Mouse (Mus musculus): ENCODE measurements around the gene L2hgdh. TPM values are rescaled to one million over a fixed set of nuclear protein-coding genes. Genes with fewer than 3 reads are reported as not detected.
A peak's percentile ranks its signal among the peaks of the same experiment; 100 is the strongest.

Gene L2hgdh
- total RNA-seq, 2 experiments from 2014 or later, result 14.6 to 19.6 TPM

DNA sequence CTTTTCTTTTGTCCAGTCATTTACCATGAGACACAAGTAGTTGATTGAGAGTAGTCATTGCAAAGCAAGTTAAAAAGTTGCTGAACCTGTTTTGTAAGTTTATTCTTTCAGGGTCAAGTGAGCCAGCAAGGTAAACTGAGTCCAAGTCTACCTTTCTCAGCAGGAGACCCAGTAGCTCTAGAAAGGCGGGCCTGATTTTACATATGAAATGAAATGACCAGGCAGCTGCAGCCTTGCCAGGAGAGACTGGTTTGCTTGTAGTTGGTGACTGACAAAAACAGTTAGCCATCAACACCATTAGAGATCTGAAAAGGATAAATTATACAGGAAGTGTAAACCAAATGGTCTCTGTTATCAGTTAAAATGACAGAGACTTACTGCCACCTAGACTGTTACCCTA, 5.6 kb upstream of the L2hgdh start:
- no peak for DNase-seq (ENCODE audit: low spot score in 2 of 2)

DNA sequence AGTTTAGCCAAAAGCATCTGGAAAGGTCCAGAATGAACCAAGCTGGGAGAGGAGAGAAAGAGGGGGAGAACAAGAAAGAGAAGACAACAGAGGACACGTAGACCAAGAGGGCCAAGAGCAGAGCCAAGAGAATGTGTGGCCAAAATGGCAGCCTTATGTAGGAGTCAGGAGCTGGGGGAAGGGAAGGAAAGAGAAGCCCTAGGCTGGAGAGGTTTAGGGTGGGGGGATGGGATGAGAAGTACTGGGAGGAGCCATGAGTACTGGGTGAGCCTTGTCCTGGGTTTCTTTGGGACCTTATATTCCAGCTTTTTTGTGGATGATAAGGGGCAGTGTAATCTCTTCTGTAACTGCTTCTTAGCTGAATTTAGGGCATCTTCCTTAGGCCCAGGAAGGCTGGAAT, 4.6 kb upstream of the L2hgdh start:
- DNase-seq (ENCODE audit: low spot score in 2 of 2), result no peak

DNA sequence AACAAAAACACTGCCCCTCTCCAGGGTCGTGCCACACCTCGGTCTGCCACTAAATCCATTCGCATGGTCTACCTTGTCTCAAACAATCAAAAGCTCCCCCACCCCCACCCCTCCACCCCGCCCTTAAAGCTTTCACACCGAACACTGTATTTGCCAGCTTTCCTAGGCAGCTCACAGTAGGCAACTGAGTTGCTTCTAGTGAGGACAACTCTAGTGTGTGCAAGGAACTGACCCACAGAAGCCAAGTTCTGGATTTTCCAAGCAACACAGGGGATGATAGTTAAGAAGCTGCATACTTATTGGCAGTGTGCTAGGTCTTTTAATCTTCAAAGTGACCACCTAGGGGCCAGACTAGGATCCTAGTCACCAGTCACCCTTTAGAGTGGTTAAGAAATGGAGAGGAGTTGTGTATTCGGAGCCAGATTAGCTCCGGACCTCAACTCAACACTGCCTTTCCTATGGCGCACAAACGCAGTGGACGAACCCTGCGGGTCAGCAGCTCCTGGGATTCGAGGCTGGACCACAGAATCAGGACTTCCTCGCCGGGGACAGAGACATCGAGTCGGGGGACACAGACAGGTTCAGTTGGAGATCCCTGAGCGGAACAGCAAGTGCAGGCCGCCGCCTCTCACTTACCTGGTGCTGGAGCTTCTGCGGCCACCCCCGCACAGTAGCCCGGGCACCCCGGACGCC, 509 bp downstream of the L2hgdh start:
- no peak for DNase-seq (ENCODE audit: low spot score in 2 of 2)

DNA sequence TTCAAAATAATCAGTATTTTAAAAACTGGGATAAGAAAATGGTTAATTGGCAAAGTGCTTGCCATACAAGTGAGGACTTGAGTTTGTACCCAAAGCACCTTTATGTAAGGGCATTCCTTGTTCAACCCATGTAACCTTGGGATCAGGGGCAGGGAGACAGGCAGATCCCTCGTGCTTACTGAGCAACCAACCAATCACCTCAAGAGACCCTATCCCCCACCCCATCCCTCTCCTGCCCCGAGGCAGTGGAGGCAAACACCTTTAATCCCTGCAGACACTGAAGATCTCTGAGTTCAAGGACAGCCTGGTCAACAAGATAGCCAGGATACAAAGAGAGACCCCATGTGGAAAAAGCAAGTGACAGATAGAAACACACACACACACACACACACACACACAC, 1.3 kb downstream of the L2hgdh start:
- no peak for DNase-seq (ENCODE audit: low spot score in 2 of 2)

DNA sequence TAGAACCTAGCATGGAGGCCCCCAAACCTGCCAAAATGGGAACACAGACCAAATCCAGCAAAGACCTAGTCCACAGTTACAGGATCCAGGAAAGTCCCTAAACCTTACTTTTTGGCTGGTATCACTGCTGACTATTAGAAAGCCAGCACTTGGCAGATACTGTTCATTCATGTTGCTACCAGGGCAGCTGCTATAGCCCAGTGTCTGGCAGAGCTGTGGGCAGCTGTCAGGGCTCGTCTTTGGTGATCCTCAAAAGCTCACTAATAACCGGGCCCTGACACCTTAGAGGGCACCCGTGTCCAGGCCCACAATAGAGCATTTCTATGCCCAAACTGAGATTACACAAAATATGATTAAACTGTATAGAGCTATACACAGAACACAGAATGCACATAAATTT, 1.8 kb downstream of the L2hgdh start:
- no peak for DNase-seq (ENCODE audit: low spot score in 2 of 2)

DNA sequence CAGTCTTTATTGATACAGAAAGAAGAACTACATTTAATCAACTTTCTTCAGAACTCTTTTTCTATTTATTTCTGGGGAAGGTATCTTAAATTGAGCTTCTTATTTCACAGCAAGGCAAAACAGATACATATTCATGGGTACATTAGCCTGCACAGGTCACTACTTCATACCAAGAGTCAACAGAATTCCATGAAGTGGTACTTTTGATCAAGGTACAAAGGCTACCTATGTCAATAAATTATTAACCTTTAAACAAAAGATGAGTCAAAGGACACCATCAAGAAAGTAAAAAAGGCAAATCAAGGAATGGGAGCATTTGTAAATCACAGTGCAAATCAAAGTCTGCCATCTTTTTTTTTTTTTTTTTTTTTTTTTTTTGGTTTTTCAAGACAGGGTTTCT, 11.0 kb downstream of the L2hgdh start:
- no peak for DNase-seq (ENCODE audit: low spot score in 2 of 2)

DNA sequence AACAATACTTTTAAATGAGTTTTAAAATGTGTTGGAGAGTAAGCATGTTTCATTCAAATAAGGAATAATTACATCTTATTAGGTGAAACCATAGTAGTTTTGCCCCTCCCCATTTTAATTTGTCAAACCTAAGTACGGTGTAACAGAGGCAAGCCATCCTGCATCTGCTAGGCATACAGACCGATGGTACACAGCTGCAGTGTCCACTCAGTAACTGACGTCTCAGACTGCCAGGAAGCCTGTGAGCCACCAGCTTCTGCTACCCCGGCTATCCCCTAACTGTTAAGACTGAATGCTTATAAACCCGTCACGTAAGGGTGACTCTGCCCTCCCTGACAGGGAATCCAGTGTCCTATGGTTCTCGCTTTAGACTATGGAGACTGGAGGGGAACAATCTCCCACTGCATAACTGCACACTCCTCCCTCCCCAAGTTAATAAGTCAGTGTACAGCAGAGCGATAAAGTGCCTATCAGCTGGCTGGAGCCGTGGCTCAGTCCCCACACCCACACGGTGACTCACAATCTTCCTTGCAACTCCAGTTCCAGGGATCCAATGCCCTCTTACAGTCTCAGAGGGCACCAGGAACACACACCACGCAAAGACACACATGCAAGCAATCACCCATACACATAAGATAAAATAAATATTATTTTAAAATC, 19.7 kb downstream of the L2hgdh start:
- DNase-seq (ENCODE audit: low spot score in 2 of 2), result no peak

DNA sequence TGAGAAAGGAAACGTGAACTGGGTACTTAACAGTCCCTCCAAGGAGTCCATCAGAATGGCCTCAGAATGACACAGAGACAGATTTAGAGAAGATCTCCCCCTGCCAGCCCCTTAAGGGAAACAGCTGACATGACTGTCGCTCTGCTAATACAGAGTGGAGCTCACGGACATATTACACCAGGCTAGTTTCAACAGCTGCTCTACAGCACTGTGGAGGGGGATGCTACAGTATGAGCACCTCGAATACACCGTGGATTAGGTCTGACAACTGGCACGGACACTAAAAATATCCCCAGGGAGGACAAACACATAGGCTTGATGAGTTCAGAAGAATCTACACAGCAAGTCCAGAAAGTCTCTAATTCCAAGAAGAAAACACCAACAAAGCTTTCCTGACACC, 26.3 kb downstream of the L2hgdh start:
- no peak for DNase-seq (ENCODE audit: low spot score in 2 of 2)

DNA sequence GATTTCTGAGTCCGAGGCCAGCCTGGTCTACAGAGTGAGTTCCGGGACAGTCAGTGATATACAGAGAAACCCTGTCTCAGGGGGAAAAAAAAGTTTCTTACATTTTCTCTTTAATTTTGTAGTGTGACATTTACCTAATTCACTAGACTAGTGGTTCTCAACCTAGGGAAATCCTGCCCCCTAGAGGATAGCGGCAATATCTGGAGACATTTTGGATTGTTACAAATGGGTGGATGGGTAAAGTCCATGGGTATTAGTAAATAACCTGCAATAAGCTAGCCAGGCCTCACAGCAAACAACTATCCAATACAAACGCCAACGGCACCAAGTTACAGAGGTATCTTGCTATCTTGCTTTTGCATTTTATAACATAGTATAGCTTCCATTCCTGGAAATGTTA, 27.9 kb downstream of the L2hgdh start:
- peak in 1 of 2 experiments; percentile 63 for DNase-seq (ENCODE audit: low spot score in 2 of 2)

DNA sequence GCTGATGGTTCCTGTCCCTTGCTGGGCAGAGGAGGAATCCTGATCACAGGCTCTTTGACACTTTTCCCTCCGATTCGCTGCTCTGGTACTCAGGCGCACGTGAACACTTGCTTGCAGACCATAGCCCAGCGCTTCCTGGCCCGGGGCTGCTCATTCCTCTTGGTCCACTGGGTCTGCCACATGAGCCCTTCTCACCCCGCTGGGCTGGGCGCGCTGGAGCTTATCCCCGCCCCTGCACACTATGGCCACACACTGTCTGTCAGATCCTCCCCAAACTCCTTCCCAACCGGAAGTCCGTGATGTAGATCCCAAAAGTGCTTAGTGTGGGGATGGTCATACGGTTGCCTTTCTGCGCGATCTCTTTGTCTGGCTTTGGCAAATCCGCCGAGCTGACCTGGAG, 31.2 kb downstream of the L2hgdh start:
- no peak for DNase-seq (ENCODE audit: low spot score in 2 of 2)

DNA sequence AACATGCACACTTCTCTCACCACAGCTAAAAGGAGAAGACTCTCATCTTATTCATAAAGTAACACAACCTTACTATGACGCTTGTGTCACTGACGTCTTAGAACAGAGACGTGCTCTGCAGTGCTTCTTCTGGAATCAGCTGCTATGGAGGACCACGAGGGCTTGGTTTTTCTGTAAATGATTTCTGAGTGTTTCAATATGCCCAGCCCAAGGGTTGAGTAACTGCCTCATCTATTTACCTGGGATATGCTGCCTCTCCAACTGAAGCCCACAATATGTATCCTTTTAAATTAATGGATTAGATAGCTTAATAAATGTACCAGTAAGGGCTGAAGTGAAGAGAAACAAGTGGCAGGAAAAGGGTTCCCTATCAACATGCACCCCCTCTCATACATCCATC, 34.0 kb downstream of the L2hgdh start:
- no peak for DNase-seq (ENCODE audit: low spot score in 2 of 2)

DNA sequence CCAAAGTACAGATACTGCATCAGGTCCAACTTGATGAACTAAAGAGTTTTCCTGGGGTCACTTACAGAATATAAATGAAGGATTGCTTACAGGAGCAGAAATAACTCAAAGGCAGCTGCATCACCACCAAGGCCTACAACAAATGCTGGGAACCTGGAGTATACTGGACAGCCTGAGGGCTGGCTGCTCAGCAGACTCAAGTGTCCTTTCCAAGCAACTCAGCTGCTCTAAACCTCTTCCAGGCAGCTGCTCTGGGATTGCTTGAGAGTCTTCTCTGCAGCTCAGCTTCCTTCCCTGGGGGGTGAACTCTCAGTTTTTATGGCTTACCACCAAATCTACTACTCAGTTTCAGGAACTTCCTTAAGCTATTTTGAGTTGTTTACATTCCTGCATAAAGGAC, 35.6 kb downstream of the L2hgdh start:
- no peak for DNase-seq (ENCODE audit: low spot score in 2 of 2)

DNA sequence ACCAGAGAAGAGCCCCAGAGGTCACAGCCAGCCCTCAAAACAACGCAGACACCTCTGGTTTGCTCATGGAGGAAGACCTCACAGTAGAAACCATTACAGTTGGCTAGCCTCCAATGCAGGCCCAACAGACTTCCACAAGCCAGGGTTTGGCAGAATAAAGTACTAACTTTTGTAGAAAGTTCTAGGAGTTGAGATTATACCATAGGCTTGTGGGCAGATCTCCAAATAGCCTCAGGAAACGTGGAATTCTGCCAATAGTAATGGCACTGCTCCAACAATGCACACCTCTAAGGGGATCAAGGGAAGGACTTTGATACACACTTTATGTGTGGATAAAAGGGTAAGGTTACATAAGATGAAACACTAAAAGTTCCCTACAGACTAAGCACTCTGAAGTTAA, 36.3 kb downstream of the L2hgdh start:
- DNase-seq (ENCODE audit: low spot score in 2 of 2), result no peak

DNA sequence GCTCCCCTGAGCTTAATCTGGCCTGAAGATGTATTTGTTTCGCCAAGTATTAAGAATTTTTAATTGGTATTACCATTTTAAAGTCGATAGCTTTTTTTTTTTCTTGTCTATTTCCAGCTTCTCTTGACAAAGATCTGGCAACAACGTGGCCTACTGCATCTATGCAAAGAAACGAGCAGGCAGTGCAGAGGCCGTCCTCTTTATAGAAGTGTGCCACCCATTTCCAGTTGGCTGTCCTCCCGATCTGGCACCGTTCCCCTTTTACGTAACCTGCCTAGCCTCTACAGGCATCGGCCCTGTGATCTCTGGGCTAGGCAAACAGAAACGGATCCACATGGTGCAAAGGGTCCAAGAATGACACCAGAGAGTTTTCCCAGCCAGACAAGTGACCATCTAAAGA, 41.1 kb downstream of the L2hgdh start:
- DNase-seq (ENCODE audit: low spot score in 2 of 2), result peak; percentile 21 to 73

DNA sequence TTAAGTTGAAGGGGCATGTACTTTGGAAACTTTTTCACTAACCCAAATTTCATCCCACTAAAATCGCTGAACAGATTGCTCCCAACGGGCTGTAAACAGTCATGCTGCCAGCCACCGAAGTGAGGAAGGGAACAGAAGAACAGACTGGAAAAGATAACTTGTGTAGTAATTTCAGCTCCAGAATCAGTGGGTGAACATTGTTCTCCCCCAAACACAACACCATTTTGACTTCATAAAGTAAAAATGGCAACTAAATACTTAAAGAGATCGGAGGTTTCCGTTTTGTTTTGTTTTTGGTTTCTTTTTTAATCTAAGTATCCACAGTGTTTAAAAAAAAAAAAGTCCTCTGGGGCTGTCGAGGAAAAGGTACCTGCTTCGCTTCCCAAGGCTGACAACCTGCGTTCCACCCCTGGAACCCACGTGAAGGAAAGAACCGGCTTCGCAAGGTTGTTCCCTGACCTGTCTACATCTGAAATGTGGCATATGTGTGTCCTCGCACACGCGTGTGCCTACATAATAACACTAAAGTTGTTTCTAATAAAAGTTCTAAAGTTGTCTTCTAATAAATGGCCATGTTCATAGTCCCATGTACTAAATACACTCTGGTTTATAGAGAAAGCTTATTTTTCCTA, 41.8 kb downstream of the L2hgdh start:
- DNase-seq (ENCODE audit: low spot score in 2 of 2), result peak in 1 of 2 experiments; percentile 43

DNA sequence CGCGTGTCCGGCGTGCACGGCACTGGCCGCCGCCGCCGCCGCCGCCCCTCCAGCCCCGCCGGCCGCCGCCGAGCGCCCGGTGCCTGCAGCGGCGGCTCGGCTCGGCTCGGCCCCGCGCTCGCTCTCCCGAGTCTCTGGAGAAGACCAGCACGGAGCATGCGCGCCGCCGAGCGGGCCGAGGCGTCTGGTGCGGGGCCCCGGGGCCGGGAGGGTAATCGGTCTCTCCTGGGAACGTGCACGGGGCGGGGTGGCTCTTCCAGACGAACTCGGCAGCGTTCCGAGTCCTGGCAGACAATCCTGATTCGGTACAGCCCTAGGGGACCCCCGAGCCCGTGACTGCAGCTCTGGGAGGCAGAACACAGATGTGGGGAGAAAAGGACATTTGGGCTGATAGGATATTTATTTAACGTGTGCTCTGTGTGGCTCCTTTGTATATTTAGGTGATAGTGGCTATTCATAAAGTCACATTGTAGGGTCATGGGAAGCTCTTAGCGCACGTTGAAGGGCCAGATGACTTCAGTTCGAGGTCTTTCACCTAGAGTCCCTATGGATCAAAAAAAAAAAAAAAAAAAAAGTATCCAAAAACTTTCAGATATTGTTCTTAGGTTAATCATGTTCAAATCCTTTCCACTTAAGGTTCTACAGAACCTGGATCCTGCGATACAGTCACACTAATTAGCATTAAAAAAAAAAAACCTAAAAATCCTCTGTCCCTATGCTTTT, 42.4 kb downstream of the L2hgdh start:
- DNase-seq (ENCODE audit: low spot score in 2 of 2), result peak; percentile 56 to 67

DNA sequence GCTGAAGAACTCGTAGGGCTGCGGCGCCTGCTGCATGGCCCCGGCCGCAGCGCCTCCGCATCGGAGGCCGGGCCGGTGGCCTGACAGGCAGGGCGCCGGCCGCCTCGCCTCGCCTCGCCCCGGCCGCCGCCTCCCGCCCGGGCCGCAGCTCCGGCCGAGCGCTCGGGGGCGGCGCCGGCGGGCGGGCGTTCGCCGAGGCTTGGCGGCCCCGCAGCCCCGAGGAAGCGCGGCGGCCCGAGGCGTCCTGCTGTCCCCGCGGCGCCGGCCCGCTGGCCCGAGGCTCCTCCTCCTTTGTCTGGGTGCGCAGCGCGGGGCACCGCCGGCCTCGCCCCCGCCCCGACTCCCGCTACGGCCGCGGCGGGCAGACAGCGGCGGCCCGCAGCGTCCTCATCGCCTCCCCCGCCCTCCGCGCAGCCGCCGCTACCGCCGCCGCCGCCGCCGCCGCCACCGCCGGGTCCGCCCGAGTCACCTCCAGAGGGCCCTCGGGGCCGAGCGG, 43.1 kb downstream of the L2hgdh start, which contains the start of gene Sos2:
Gene Sos2, minus strand, starts transcription at position 287 of the 496 bp plus-strand sequence.
- peak; percentile 4 to 41 for DNase-seq (ENCODE audit: low spot score in 2 of 2)

DNA sequence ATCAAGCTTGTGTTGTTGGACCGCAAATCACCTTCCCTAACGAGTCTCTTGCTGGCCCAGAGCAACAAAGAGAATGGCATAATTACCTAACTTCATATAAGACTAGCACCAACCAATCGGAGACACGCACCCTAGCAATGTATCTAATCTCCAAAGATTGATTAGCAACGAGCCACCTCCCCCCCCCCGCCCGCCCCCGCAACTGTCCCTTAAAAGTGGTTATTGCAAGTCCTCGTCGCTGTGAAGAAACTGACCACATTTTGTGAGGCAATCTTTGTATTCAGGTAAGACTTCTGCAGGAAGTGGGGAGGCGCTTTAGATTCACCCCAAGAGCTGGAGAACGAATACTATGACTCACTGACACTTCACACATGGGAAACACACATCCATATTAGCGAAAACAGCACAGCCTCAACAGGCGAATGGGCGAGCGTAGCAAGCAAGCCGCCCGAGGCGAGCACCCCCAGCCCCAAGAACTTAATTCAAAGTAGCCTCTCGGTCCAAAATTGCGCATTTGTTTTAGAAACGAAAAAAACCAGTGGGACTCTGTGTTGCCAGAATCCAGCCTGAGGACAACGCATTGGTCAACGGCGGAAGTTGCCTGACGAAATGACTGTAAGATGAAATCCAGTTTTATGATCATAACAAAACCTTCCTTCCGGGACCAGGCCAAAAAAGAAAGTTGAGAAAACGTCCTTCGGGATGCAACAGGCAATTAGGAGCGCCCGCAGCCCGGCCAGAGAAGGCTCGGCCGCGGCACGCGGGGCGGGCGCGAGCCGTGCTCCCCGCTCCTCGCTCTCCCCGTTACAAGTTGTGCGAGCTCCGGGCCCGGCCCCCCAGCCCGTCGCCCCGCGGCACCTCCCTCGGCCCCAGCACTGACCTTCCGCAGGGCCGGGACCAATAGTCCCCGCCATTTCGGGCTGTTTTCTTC, 43.8 kb downstream of the L2hgdh start:
- peak; percentile 8 to 42 for DNase-seq (ENCODE audit: low spot score in 2 of 2)

DNA sequence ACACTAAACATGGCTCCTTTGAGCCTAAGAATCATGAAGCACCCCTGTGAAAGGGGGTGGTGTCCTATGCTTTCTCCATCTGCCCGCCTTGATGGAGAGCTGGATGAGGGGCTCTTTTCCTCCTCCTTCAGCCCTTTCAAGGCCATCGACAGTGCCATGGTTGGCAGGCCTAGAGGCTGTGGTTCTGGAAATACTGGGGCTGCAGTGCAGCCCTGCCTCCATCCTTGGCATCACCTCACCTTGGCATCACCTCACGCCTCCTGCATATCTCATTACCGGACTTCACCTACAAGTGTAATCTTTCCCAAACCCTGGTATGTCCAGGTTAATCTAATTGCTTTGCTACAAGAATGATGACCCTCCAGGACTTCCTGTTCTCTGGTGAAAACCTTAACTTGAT, 48.5 kb downstream of the L2hgdh start:
- no peak for DNase-seq (ENCODE audit: low spot score in 2 of 2)

Data from layer of hippocampus, adult 18-20 months (tissue).